Mouse (Mus musculus) embryonic facial prominence, embryonic 11.5 days (tissue): Measurements from ENCODE around the gene Slc16a12. TPM values are rescaled to one million over a fixed set of nuclear protein-coding genes. Genes with fewer than 3 reads are reported as not detected.

Experiments used
- ATAC-seq: fragments of 200-750 bp; cut with Nextera tagmentation; replicated peaks from 2 replicates; pipeline ENCODE4 v1.8.0; 2017; ENCODE audit warnings: low read depth; ENCODE audit not compliant: insufficient number of reproducible peaks, low FRiP score, low TSS enrichment
- DNase-seq: peaks from one replicate; pipeline ENCODE4 v3.0.0-alpha.2; 2015; ENCODE audit warnings: low spot score
- H3K27ac ChIP-seq: fragments of 300-500 bp; sonication (generic); replicated peaks from 2 replicates; pipeline ENCODE4 v1.5.1; 2014; ENCODE audit warnings: mild to moderate bottlenecking, low read depth, low read length, control low read depth
- H3K27me3 ChIP-seq: fragments of 300-500 bp; sonication (generic); 2 replicates; pipeline ENCODE4 v1.6.1; 2014; ENCODE audit warnings: mild to moderate bottlenecking, low read length, moderate library complexity, mixed read lengths; ENCODE audit not compliant: control insufficient read depth, insufficient read depth
- H3K36me3 ChIP-seq: fragments of 300-500 bp; sonication (generic); replicated peaks from 2 replicates; pipeline ENCODE4 v1.6.1; 2014; ENCODE audit warnings: low read depth, mild to moderate bottlenecking, low read length, moderate library complexity, mixed read lengths; ENCODE audit not compliant: control insufficient read depth, insufficient read depth
- H3K4me1 ChIP-seq: fragments of 300-500 bp; sonication (generic); 2 replicates; pipeline ENCODE4 v1.6.1; 2014; ENCODE audit warnings: low read length, mixed read lengths; ENCODE audit not compliant: control insufficient read depth, insufficient read depth
- H3K4me2 ChIP-seq: fragments of 300-500 bp; sonication (generic); 2 replicates; pipeline ENCODE4 v1.6.1; 2014; ENCODE audit warnings: low read depth, mild to moderate bottlenecking, control low read depth, low read length, moderate library complexity
- H3K4me3 ChIP-seq: fragments of 300-500 bp; sonication (generic); 2 replicates; pipeline ENCODE4 v1.5.1; 2014; ENCODE audit warnings: low read depth, low read length, control low read depth
- H3K9ac ChIP-seq: fragments of 300-500 bp; sonication (generic); replicated peaks from 2 replicates; pipeline ENCODE4 v1.6.1; 2014; ENCODE audit warnings: mild to moderate bottlenecking, control low read depth, low read length
- H3K9me3 ChIP-seq: fragments of 300-500 bp; sonication (generic); replicated peaks from 2 replicates; pipeline ENCODE4 v1.6.1; 2016; ENCODE audit warnings: mild to moderate bottlenecking, low read length, inconsistent platforms, mixed read lengths; ENCODE audit not compliant: control insufficient read depth
- WGBS: fragments of 180-500 bp; shearing (Covaris S2); extraction: QIAGEN DNeasy Blood & Tissue Kit; methylation state at CpG from one replicate; pipeline ENCODE4 v1.1.7; 2014; 5-methylcytosine and 5-hydroxymethylcytosine counted together
- polyA plus RNA-seq: library from polyadenylated mRNA; unstranded; fragments of >200 nt; fragmentation: Nextera tagmentation; extraction: Ambion mirVana; gene quantifications from 2 replicates; pipeline ENCODE4 v1.2.1, GENCODE M21; 2014

Gene Slc16a12
- polyA plus RNA-seq, 1 experiment from 2014 or later, result 1.1 TPM

GRCm38 (mm10) chr19:34697461-34697860 is 49.6 kb downstream of the Slc16a12 start:
- Histone ChIP-seq H3K4me3 (no peak overlapping the region), H3K4me1 (no peaks in the 10 kb centered on the region), H3K27ac (no peak overlapping the region), H3K27me3 (no peaks in the 10 kb centered on the region), H3K4me2 (no peak overlapping the region), H3K36me3 (no peaks in the 10 kb centered on the region), H3K9ac (no peak overlapping the region), H3K9me3 (no peaks in the 10 kb centered on the region)
- DNase-seq (no peak), ATAC-seq (no peak)
- WGBS, result 65% methylated on average over 2 of the region's 2 CpGs

DNA sequence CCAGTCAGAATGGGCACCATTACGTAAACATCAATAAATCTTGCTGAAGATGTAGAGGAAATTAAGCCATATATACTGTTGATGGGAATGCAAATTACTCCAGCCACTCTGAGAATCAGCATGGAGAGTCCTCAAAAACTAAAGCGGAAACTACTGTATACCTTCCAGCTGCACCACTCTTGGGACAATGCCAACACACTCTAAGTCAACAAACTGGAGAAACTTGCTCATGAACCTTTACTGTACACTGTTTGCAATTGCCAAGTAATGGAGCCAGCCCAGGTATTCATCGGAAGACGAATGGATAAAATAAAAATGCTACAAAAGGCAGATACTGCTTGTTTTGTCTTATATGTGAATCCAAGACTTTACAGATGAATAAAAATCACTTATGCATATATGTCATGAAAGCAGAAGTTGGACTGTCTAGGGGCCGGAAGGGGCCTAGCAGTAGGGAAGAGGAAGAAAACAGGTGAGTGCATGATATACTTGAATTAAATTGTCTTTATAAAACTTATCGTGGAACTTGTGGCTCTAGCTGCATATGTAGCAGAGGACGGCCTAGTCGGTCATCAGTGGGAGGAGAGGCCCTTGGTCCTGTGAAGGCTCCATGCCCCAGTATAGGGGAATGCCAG is 50.6 kb downstream of the Slc16a12 start:
- Histone ChIP-seq H3K9ac (no peak overlapping the region), H3K36me3 (no peaks in the 10 kb centered on the region), H3K9me3 (no peaks in the 10 kb centered on the region), H3K4me1 (no peaks in the 10 kb centered on the region), H3K4me2 (no peak overlapping the region), H3K27ac (no peak overlapping the region), H3K27me3 (no peaks in the 10 kb centered on the region), H3K4me3 (no peak overlapping the region)
- no peak for DNase-seq
- ATAC-seq, result no peak
- 92% methylated on average over 8 of the region's 8 CpGs for WGBS

DNA sequence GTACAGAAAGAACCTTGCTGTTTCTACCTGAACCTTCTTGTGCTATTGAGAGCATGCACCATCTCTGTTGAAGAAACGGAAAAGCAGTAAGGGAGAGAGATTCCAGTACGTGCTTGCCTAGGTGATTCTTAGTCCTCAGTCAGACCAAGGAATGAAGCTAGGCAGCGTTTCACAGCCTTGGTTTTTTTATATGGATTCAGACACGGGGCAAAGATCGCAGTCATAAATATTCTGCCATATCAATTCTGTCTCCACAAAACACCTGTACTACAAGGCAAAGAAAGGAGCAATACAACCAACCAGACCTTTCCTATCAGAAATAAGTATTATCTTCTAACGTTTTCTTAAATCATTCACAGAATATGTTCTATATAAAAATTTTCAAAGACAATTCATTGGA is 55.7 kb downstream of the Slc16a12 start:
- Histone ChIP-seq H3K9me3 (no peaks in the 10 kb centered on the region), H3K4me1 (no peaks in the 10 kb centered on the region), H3K27ac (no peak overlapping the region), H3K4me2 (no peak overlapping the region), H3K27me3 (no peaks in the 10 kb centered on the region), H3K4me3 (no peak overlapping the region), H3K9ac (no peak overlapping the region), H3K36me3 (no peaks in the 10 kb centered on the region)
- WGBS, result 87% methylated on average over 6 of the region's 6 CpGs
- ATAC-seq (no peak), DNase-seq (no peak)

- Histone ChIP-seq H3K27ac (no peak overlapping the region), H3K36me3 (no peaks in the 10 kb centered on the region), H3K4me2 (no peak overlapping the region), H3K4me1 (no peaks in the 10 kb centered on the region), H3K9me3 (no peaks in the 10 kb centered on the region), H3K27me3 (no peaks in the 10 kb centered on the region), H3K4me3 (no peak overlapping the region), H3K9ac (no peak overlapping the region)
- 83% methylated on average over 1 of the region's 1 CpGs for whole genome bisulfite sequencing
- DNase-seq (no peak), ATAC-seq (no peak)
These were observed 61.6 kb downstream of the Slc16a12 start for GRCm38 (mm10) chr19:34685530-34685929.

DNA sequence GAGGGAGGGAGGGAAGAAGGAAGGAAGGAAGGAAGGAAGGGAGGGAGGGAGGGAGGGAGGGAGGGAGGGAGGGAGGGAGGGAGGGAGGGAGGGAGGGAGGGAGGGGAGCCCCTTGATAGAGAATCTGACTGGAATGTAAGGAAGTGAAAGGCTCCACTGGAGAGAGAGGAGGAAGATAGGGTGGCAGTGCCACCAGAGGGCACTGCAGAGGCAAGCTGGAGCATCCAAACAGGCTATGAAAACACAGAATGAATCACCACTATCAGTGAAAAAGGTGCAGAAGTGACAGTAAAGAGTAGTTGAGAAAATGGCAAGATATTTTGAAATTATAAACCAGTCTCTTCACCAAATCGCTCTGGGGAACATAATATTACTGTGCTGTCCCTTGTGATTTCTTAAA is 62.2 kb downstream of the Slc16a12 start:
- Histone ChIP-seq H3K27ac (no peak overlapping the region), H3K36me3 (no peaks in the 10 kb centered on the region), H3K9ac (no peak overlapping the region), H3K4me3 (no peak overlapping the region), H3K9me3 (no peaks in the 10 kb centered on the region), H3K4me1 (no peaks in the 10 kb centered on the region), H3K4me2 (no peak overlapping the region), H3K27me3 (no peaks in the 10 kb centered on the region)
- DNase-seq (peak; percentile 36), ATAC-seq (no peak)
- WGBS, result 46% methylated on average over 1 of the region's 1 CpGs

GRCm38 (mm10) chr19:34678428-34678827 is 68.7 kb downstream of the Slc16a12 start:
- no peak overlapping the region for H3K4me3 ChIP-seq
- no peak overlapping the region for H3K27ac ChIP-seq
- no peaks in the 10 kb centered on the region for H3K36me3 ChIP-seq
- no peak overlapping the region for H3K4me2 ChIP-seq
- no peaks in the 10 kb centered on the region for H3K4me1 ChIP-seq
- no peaks in the 10 kb centered on the region for H3K27me3 ChIP-seq
- no peak for DNase-seq
- H3K9ac ChIP-seq, result no peak overlapping the region
- H3K9me3 ChIP-seq, result no peaks in the 10 kb centered on the region
- 94% methylated on average over 4 of the region's 4 CpGs for WGBS
- no peak for ATAC-seq

- Histone ChIP-seq H3K4me3 (no peak overlapping the region), H3K4me2 (no peak overlapping the region), H3K36me3 (no peaks in the 10 kb centered on the region), H3K4me1 (no peaks in the 10 kb centered on the region), H3K27ac (no peak overlapping the region), H3K27me3 (no peaks in the 10 kb centered on the region), H3K9me3 (no peaks in the 10 kb centered on the region), H3K9ac (no peak overlapping the region)
- WGBS, result 74% methylated on average over 7 of the region's 7 CpGs
- ATAC-seq, result no peak
- no peak for DNase-seq
These were observed 73.6 kb downstream of the Slc16a12 start for GRCm38 (mm10) chr19:34673476-34673875.

DNA sequence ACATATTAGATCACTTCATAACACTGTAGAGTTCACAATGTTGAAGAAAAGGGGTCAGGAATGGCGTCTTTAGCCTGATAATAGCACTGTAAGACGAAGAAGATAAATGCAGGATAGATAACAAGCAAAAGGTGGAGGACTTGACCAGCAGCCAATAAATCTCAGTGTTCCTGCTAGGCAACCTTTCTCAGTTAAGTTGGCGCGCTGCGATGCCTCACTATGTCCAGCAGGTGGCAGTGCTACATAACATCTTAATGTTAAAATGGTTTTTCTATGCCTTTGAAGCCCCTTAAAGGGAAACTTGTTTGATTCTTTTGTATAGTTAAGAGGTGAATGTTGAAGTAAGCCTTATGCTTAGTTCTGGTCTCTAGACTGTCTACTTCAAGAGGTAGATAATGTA is 81.0 kb downstream of the Slc16a12 start:
- no peak for ATAC-seq

More for the DNA sequence above, 81.0 kb downstream of the Slc16a12 start:
- Histone ChIP-seq H3K4me1 (no peaks in the 10 kb centered on the region), H3K27me3 (no peaks in the 10 kb centered on the region), H3K4me3 (no peak overlapping the region), H3K36me3 (no peaks in the 10 kb centered on the region), H3K9ac (no peak overlapping the region), H3K9me3 (no peaks in the 10 kb centered on the region), H3K4me2 (no peak overlapping the region), H3K27ac (no peak overlapping the region)
- peak; percentile 90 for DNase-seq
- WGBS, result 0% methylated on average over 5 of the region's 5 CpGs
